Mouse (Mus musculus): ENCODE data around the gene Fam126b. TPM values are rescaled to one million over a fixed set of nuclear protein-coding genes. Genes with fewer than 3 reads are reported as not detected.
"Not testable (repeated sequence)": the region's sequence is repeated elsewhere in the genome, so short reads cannot be mapped to it uniquely, and the experiment has no call there.

The Fam126b gene
- 25.8 and 36.1 TPM in 2 replicates for polyA plus RNA-seq (2012; ENCODE audit: insufficient read depth, insufficient read length, missing spikeins)

DNA sequence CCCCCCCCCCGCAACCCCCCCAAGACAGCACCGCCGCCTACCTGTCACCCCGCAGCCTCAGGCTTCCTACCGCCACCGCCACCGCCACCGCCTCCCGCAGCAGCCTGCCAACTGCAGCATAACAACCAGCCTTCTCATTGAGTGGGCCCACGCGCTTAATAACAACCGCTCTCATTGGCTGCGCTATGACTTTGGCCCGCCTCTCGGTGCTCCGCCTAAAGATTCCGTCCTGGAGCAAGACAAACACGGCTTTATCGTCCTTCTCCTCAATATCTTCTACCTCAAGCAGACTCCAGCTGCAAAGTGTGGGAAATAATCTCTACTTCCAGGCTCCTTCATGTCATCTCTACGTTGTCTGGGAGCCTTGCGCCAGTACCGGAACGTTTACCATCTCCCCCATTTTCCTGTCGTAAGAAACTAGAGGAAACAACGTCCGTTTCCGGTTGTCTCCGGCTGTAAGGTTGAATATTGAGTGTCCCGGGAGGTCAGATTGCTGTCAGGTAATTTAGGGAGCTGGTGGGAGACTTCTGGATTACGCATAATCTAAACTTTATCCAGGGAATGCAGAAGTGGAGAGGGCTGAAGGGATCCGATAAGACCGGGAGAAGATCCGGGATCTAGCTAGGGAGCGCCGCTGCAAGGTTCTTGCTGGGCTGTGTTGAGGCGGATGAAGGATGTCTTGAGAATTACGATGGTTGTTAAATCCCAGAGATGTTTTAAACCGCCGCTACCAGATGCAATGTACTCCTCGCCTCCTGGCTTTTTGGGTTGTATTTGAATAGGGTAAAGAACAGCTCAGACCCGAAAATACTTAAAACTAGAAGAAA is at the start of gene Fam126b, which contains the start of gene Ndufb3:
Gene Fam126b (minus strand): TSS at position 153 of the 827 bp plus-strand sequence.
Gene Ndufb3 (plus strand): TSS at position 214 of the 827 bp plus-strand sequence.
- H3K4me1 ChIP-seq (ENCODE audit: control insufficient read depth, insufficient read depth, insufficient read length, low read length), result peaks cover 4% of the 10 kb centered on the region

GRCm38 (mm10) chr1:58628847-58629246 is 42.7 kb upstream of the Fam126b start:
- not testable (repeated sequence) for H3K4me1 ChIP-seq (ENCODE audit: control insufficient read depth, insufficient read depth, insufficient read length, low read length); H3K27ac ChIP-seq (replicated peaks; ENCODE audit: low read depth, low read length); H3K4me3 ChIP-seq (ENCODE audit: insufficient read depth, low read depth, low read length)

More for the DNA sequence above, at the start of gene Fam126b, which contains the start of gene Ndufb3:
- peak within 1 kb of the TSS; percentile 95 for H3K4me3 ChIP-seq (ENCODE audit: insufficient read depth, low read depth, low read length)
- peak within 1 kb of the TSS; percentile 99 for H3K27ac ChIP-seq (replicated peaks; ENCODE audit: low read depth, low read length)

DNA sequence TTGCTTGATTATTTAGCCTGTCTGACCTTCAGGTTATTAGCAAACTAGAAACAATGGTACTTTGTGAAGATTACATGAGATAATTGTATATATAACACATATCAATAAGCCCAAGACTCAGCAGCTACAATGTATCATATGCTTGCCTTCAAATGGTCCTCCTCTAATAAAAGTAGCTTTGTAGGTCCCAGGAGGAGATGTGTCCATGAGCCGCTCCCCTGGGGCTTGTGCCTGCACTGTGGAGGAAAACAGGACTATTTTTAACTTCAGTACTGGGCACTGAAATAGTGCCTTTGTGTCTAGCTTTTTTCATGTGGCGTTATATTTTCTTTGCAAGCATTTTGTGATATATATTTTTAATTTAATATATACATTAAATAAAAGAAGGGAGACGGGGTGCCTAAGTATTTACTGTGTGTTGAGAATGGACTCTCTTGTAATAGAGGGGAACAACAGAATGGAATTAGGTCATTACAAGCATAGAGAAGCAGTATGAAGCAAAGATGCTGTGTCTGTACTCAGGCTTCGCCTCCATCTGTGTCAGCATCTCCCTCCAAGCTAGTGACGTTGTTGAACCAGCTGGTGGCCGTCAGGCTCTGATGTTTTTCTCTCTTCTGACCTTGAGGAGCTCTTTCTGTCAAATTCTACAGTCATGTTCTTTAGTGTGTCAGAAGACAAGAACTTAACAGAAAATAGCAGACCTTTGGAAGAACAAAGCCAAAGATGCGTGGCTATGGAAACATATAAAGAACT is 36.0 kb upstream of the Fam126b start:
- Histone ChIP-seq H3K27ac (replicated peaks; ENCODE audit: low read depth, low read length) (peak overlapping the region; percentile 99), H3K4me3 (ENCODE audit: insufficient read depth, low read depth, low read length) (no peak overlapping the region), H3K4me1 (ENCODE audit: control insufficient read depth, insufficient read depth, insufficient read length, low read length) (peaks cover 5% of the 10 kb centered on the region; the same call in 1 of the 2 replicates)

DNA sequence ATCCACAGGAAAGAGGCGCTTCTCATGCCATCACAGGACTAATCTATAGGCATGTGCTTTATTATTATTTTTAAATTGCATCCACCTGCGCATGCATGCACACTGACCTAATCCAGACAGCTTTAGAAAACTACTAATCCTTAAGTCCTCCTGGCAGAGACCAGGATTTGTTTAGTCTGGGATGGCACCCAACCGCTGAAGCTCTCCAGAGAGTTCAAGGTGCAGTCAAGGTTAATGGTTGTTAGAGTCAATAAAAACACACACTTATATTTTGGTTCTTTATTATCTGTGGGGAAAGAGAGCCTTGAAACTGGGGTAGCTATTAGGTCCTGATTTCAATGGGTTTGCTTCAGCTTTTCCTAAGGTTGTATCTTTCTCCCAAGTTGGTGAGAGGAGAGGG is 35.1 kb upstream of the Fam126b start:
- Histone ChIP-seq H3K4me1 (ENCODE audit: control insufficient read depth, insufficient read depth, insufficient read length, low read length) (peaks cover 7% of the 10 kb centered on the region; the same call in 1 of the 2 replicates), H3K27ac (replicated peaks; ENCODE audit: low read depth, low read length) (peak overlapping the region; percentile 99), H3K4me3 (ENCODE audit: insufficient read depth, low read depth, low read length) (no peak overlapping the region)

DNA sequence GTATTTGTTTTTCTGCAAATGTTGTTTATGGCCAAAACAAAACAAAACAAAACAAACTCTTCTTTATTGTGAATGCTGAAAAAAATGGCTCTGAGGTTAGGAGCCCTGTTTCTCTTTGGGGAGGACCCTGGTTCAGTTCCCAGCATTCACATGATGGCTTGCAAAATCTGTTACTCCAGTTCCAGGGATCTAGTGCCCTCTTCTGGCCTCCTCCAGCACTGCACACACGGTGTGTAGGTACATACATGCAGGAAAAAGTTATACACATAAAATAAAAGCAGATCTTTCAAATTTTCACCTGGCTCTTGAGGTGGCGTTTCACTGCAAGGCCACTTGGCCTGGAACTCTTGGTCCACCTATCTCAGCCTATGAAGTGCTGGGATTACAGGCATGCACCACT is 32.6 kb upstream of the Fam126b start:
- H3K4me3 ChIP-seq (ENCODE audit: insufficient read depth, low read depth, low read length), result no peak overlapping the region
- peaks cover 17% of the 10 kb centered on the region; the same call in 1 of the 2 replicates for H3K4me1 ChIP-seq (ENCODE audit: control insufficient read depth, insufficient read depth, insufficient read length, low read length)
- no peak overlapping the region; the same call in 1 of the 2 replicates for H3K27ac ChIP-seq (replicated peaks; ENCODE audit: low read depth, low read length)

GRCm38 (mm10) chr1:58617978-58618668 is 32.0 kb upstream of the Fam126b start:
- Histone ChIP-seq H3K27ac (replicated peaks; ENCODE audit: low read depth, low read length) (peak overlapping the region; percentile 54), H3K4me3 (ENCODE audit: insufficient read depth, low read depth, low read length) (no peak overlapping the region), H3K4me1 (ENCODE audit: control insufficient read depth, insufficient read depth, insufficient read length, low read length) (peaks cover 17% of the 10 kb centered on the region; the same call in 1 of the 2 replicates)

DNA sequence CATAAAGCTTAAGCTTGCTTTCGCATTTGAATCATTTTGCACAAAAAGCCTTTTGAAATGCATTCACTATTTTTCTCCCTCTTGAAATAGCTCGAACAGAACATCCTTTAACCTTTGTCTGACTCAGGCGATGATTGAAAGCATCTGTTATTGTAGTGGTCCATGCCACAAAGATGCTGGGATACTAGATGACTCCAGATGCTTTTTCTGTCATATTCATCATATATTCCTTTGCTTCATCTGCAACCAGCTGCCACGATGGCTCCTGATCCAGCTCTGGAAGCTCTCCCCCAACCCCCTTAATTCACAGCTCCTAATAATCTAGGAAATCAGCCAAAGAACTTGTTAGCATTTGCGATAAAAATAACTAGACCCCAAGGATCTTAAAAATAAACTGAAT is 31.0 kb upstream of the Fam126b start:
- no peak overlapping the region for H3K27ac ChIP-seq (replicated peaks; ENCODE audit: low read depth, low read length)
- H3K4me3 ChIP-seq (ENCODE audit: insufficient read depth, low read depth, low read length), result no peak overlapping the region
- peaks cover 17% of the 10 kb centered on the region; the same call in 1 of the 2 replicates for H3K4me1 ChIP-seq (ENCODE audit: control insufficient read depth, insufficient read depth, insufficient read length, low read length)

DNA sequence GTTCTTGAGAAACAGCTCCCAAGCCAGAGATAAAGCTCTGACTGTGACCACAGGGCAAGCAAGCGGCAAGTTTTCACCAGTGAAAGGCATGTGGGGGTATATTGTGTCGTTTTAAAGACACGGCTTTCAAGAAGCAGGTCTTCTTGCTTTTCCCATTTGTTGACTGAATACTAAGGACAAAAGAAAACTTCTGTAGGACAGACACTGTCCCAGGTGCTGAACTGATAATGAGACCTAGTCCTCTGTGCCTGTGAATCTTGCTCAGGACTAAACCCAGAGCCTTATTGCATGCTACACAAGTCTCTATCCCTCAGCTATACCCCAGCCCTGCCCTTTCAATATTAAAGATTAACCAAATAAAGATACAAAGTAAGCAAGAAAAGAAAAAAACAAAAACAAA is 30.1 kb upstream of the Fam126b start:
- H3K27ac ChIP-seq (replicated peaks; ENCODE audit: low read depth, low read length), result peak overlapping the region; percentile 94
- no peak overlapping the region for H3K4me3 ChIP-seq (ENCODE audit: insufficient read depth, low read depth, low read length)
- H3K4me1 ChIP-seq (ENCODE audit: control insufficient read depth, insufficient read depth, insufficient read length, low read length), result peaks cover 13% of the 10 kb centered on the region; the same call in 1 of the 2 replicates

DNA sequence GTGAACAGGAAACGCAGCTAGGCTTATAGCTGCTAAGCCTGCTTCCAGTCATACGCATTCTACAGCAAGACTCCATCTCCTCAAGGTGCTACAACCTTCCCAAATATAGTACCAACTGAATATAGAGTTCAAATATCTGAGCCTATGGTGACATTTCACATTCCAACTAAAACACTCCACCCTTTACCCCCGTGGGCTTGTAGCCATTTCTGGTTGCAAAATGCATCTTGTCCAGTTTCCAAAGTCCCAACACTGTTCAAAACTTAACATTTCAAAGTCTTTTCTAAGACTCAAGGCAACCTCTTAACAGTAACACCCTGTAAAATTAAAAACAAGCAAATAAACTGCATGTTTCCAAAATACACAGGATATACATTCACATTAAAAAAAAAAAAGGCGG is 29.0 kb upstream of the Fam126b start:
- Histone ChIP-seq H3K4me1 (ENCODE audit: control insufficient read depth, insufficient read depth, insufficient read length, low read length) (peaks cover 13% of the 10 kb centered on the region; the same call in 1 of the 2 replicates), H3K4me3 (ENCODE audit: insufficient read depth, low read depth, low read length) (no peak overlapping the region), H3K27ac (replicated peaks; ENCODE audit: low read depth, low read length) (peak overlapping the region; percentile 100)

GRCm38 (mm10) chr1:58614424-58614823 is 28.3 kb upstream of the Fam126b start:
- H3K4me1 ChIP-seq (ENCODE audit: control insufficient read depth, insufficient read depth, insufficient read length, low read length), result peaks cover 13% of the 10 kb centered on the region; the same call in 1 of the 2 replicates
- peak overlapping the region; percentile 100 for H3K27ac ChIP-seq (replicated peaks; ENCODE audit: low read depth, low read length)
- H3K4me3 ChIP-seq (ENCODE audit: insufficient read depth, low read depth, low read length), result no peak overlapping the region

DNA sequence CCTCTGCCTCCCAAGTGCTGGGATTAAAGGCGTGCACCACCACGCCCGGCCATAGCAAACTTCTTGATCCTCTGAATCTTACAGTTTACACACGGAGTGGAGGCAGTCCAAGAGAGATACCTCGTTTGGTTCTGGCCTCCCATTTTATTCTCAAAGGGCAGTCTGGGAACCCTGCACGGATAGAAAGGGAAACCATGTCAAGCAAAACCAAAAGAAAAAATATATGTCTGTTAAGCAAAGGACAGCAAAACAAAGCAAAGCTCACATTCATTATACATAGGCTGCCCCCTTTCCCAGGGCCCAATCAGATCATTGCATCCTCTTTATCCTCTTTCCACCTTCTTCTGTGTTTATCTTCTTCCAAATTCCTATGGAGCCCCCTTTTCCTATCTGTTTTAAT is 27.7 kb upstream of the Fam126b start:
- Histone ChIP-seq H3K27ac (replicated peaks; ENCODE audit: low read depth, low read length) (no peak overlapping the region), H3K4me3 (ENCODE audit: insufficient read depth, low read depth, low read length) (no peak overlapping the region), H3K4me1 (ENCODE audit: control insufficient read depth, insufficient read depth, insufficient read length, low read length) (peaks cover 13% of the 10 kb centered on the region; the same call in 1 of the 2 replicates)

- Histone ChIP-seq H3K4me3 (ENCODE audit: insufficient read depth, low read depth, low read length) (no peak overlapping the region), H3K27ac (replicated peaks; ENCODE audit: low read depth, low read length) (peak overlapping the region; percentile 100), H3K4me1 (ENCODE audit: control insufficient read depth, insufficient read depth, insufficient read length, low read length) (peaks cover 6% of the 10 kb centered on the region; the same call in 1 of the 2 replicates)
Measured at GRCm38 (mm10) chr1:58610611-58611010, 24.5 kb upstream of the Fam126b start.

DNA sequence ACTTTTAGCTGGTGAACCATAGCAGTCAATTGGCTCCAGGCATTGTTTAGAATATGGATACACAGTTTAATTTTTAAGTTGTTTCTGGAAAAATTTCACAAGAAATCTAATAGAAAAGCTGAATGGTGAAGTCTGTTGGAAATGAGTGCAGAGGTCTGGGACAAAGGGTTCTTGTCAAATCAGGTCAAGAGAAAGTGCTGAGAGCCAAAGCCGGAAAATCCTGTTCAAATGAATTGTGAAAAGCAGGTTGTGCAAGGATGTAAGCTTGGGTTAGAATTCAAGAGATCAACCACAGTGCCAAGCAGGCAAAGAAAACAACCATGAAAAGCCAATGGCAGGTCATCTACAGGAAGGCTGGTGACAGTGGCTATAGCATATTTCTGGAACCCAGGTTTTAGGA is 24.0 kb upstream of the Fam126b start:
- Histone ChIP-seq H3K4me1 (ENCODE audit: control insufficient read depth, insufficient read depth, insufficient read length, low read length) (peaks cover 6% of the 10 kb centered on the region; the same call in 1 of the 2 replicates), H3K27ac (replicated peaks; ENCODE audit: low read depth, low read length) (peak overlapping the region; percentile 100)

GRCm38 (mm10) chr1:58609591-58609990 is 23.5 kb upstream of the Fam126b start:
- not testable (repeated sequence) for H3K4me3 ChIP-seq (ENCODE audit: insufficient read depth, low read depth, low read length); H3K4me1 ChIP-seq (ENCODE audit: control insufficient read depth, insufficient read depth, insufficient read length, low read length)
- peak overlapping the region; percentile 60 for H3K27ac ChIP-seq (replicated peaks; ENCODE audit: low read depth, low read length)

More for the DNA sequence above, 24.0 kb upstream of the Fam126b start:
- no peak overlapping the region for H3K4me3 ChIP-seq (ENCODE audit: insufficient read depth, low read depth, low read length)

All from brown adipose tissue, adult 24 weeks (tissue).